Mouse (Mus musculus) G1E (cell line): ENCODE data around the gene Tm2d3.

Experiments
- CTCF ChIP-seq: IDR thresholded peaks from 2 replicates; pipeline ENCODE4 v1.5.1; 2012; ENCODE audit warnings: low read depth, low read length, inconsistent platforms, mixed read lengths
- GATA1 ChIP-seq: IDR thresholded peaks from 2 replicates; pipeline ENCODE4 v1.6.1; 2012; ENCODE audit warnings: borderline replicate concordance, low read length, inconsistent platforms, mixed read lengths
- GATA2 ChIP-seq: IDR thresholded peaks from 2 replicates; pipeline ENCODE4 v1.6.1; 2012; ENCODE audit warnings: low read depth, low read length, inconsistent platforms, borderline replicate concordance
- POLR2AphosphoS5 ChIP-seq: IDR thresholded peaks from 2 replicates; pipeline ENCODE4 v1.6.1; 2012; ENCODE audit warnings: low read depth, low read length, inconsistent platforms; ENCODE audit not compliant: insufficient replicate concordance
- TAL1 ChIP-seq: conservative IDR thresholded peaks from 2 replicates; pipeline ENCODE4 v1.6.1; 2012; ENCODE audit warnings: low read depth, low read length, inconsistent platforms, mixed read lengths

GRCm38 (mm10) chr7:65702076-65702475 lies 11.1 kb downstream of the Tm2d3 start:
- no peak for TF ChIP-seq CTCF
- TF ChIP-seq TAL1 = no peak
- TF ChIP-seq GATA1 = no peak
- no peak for TF ChIP-seq GATA2
- no peak for TF ChIP-seq POLR2AphosphoS5
